Mouse (Mus musculus) natural killer cell, adult 2 months (primary cell): ENCODE measurements around the gene Capzb.
A peak's percentile ranks its signal among the peaks of the same experiment; 100 is the strongest.

Experiments used
- DNase-seq, 2 experiments: peaks; one replicate each; pipeline ENCODE4 v3.0.0; 2022; ENCODE audit warnings: low spot score in 2 of 2

Capzb gene

DNA sequence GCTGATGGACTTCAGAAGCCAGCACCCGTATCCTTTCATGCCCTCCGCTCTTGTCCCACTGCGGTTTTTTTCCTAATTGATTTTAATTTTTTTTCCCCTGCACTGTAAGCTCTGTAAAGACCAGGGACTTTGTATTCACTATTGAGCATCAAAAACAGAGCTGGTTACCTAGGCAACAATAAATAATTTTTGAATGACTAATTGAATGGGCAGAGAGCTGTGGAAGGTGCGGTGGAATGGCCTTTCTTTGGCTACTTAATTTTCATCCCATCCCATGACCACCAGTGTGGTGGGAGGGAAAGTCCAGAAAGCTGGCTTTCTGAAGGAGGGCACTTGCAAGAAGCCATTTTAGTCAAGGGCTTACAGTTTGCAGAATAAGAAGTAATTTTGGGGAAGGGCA is 41.6 kb downstream of the Capzb start:
- no peak for DNase-seq

DNA sequence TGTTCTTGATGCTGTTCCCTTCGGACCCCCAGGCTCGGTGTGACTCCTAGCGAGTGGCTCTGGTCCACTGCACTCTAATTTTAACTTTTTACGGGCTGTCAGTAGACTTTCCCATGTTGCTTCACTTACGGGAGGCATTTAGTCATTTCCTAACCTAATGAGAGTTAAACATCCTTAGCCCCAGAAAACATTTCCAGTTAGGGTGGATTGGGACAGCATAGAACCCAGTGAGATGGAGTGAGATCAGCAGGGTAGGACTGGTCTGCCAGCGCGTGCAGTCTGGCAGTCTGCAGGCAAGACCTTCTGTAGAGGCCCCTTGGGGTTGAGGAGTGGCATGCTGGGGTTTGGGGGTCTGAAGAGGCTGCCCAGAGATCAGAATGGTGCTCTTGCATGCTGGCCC is 42.9 kb downstream of the Capzb start:
- no peak for DNase-seq

DNA sequence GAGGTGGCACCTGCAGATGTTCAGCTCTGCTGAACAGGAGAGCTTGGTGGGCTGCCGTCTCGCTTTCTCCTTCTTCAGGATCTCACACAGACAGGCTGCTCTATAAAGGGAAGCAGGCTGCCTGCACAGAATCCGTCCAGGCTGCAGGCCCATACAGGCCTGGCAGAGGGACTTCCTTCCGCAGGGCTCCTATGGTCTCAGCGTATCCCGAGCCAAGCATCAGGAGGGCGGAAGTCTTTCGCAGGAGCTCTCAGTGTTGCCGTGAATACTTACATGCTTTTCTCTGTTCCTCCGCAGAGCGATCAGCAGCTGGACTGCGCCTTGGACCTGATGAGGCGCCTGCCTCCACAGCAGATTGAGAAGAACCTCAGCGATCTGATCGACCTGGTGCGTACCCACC is 45.9 kb downstream of the Capzb start:
- DNase-seq = no peak

GRCm38 (mm10) chr4:139240334-139240733 is 47.6 kb downstream of the Capzb start:
- DNase-seq = no peak

GRCm38 (mm10) chr4:139241678-139242606 is 49.2 kb downstream of the Capzb start:
- DNase-seq = peak; percentile 15 to 29

DNA sequence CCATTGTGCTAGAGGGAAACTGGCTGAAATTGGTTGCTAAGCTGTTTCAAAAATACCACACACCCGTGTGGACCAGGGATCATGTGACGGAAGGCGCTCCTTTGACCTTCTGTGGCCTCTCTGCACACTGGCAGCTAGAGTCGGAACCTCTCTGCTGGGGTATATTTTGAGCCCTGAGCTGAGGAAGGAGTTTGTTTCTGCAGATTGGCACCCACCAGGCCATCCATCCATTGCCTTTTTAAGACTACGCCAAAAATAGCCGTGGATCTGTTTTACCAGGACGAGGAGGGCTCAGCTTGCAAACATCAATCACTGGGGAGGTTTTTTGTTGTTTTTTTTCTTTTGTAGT is 49.9 kb downstream of the Capzb start:
- DNase-seq = no peak

DNA sequence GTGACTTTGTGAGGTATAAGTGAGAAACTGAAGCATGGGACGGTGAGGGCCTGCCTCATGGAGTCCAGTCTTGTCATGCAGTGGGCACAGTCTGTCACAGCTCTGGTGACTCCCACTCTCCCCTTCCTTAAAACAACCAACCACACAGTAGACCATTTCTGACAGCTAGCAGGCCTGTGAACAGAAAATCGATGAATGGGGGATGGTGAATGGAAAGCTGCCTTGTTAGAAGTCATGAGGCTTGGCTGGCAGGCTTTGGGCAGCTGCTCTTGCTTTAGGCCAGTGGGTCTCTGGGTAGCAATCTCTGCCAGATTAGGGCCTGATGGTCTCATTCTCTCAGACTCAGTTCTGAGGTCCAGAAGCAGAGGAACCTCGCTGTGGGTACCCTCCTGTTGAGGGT is 51.5 kb downstream of the Capzb start:
- DNase-seq = no peak

DNA sequence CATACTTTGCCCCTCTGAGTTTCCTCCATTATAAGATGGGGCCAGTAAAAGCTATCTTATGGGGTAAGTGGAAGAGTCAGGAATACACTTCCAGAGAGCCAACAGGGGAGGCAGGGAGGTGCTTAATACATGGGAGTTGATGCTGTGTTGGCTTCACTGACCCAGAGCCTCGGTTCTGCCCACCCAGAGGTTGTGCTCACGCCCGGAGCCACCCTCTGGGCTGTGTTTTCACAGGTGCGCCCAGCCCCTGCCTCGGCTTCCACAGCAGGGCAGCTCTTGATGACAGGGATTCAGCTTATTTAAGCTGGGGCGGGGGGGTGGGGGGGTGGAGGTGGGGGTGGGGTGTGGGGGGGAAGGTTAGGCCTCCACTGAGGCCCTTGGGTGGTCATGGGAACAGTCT is 52.1 kb downstream of the Capzb start:
- no peak for DNase-seq

GRCm38 (mm10) chr4:139245534-139245933 is 52.8 kb downstream of the Capzb start:
- DNase-seq = no peak

DNA sequence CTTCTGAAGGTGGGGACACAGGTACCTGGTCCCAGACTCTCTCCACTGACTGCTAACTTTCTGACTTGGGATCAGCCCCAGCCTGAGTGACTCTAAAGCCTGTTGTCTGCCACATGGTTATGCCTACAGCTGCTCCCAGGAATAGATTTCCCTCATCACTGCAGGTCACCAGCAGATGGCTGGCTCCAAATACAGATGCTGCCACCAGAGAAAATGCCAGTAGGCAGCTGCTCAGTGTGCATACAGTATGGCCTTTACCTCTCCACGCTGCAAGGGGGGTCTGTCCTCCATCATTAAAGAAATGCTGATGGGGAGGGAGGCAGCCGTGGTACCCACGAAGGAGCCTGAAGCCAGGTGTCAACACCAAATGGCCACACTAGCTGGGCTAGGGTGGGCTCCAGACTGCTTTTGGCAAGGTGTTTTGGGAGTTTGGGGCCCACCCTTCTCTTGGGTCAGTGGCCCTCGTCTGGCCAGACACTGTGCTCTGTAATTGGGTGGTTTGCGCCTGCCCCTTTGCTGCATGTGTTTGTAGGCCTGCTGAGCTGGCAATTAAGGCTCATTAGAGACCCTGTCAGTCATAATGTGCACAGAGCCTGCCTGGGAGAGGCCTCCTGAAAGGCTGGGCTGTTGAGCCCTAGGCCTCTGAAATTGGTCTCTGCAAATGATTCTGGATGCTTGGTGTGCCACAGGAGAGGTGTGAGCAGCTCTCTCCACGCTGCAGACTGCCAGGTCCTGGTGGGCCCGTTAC is 53.6 kb downstream of the Capzb start:
- DNase-seq = no peak

DNA sequence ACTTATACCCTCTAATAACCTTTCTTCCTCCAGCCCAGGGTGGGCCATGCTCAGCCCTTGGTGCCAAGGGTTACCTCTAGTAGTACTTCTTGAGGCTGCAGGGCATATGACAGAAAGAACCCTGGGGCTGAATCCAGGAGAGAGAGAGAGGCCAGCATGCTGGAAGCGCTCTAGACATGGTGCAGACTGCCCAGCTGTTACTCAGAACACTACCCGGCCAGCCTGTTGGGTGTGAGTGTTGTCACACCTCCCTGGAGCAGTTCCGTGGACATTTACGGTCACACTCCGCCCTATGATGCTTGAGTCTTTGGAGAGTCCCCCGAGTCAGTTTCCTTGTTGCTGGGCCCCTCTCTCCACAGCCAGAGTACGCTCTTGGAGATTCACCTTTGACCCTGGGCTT is 55.3 kb downstream of the Capzb start:
- no peak for DNase-seq

DNA sequence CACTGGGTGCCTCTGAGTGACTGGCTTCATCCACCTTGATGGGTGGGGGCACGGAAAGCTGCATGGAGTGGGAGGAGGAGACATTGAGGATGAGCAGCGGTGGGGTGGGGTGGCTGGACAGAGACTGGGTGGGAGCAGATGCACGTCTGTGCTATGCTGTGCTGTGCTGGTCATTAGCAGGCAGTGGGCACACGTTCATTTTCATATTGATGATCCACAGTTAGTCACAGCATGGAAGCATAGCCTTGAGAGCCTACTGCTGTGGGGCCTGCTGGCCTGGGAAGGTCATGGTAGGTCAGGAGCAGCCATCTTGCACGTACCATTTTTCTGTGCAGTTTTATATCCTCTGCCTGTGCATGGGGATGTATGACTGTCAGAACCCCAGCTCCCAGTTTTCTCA is 56.0 kb downstream of the Capzb start:
- no peak for DNase-seq

DNA sequence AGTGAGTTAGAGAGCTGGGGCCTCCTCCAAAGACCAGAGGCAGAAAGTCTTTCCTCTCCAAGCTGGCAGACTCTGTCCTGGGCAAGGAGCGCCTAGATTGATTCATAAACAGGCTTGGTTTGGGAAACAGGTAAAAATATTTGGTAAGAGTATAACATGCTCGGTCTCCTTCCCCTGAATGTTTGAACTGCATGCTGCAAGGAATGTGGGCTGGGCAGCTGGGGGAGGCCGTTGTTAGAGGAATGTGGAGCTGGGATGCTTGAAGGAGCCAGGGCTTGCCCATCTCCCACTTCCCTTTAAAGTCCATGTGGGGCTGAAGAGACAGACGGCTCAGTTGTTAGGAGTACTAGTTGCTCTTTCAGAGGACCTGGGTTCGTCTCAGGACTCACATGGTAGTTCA is 57.3 kb downstream of the Capzb start:
- no peak for DNase-seq

GRCm38 (mm10) chr4:139250886-139251285 is 58.2 kb downstream of the Capzb start:
- DNase-seq = no peak

GRCm38 (mm10) chr4:139252051-139252760 is 59.5 kb downstream of the Capzb start:
- DNase-seq = peak; percentile 58 to 72

GRCm38 (mm10) chr4:139253206-139253605 is 60.5 kb downstream of the Capzb start:
- DNase-seq = no peak

GRCm38 (mm10) chr4:139256146-139256545 is 63.4 kb downstream of the Capzb start:
- no peak for DNase-seq

DNA sequence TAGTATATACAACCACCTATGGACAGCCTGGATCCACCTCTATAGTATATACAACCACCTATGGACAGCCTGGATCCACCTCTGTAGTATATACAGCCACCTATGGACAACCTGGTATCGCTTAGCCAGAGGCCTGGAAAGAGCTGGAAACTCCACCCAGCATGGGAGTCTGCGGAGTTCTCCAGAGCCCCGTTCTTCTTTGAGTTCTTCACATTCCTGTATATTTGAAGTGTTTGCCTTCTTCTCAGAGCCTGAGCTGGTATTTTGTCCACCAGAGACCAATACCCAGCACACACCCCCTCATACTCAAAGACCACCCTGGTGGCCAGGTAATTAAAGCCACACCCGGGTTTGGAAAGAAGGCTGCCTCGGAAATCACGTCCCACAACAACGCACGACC is 64.0 kb downstream of the Capzb start:
- no peak for DNase-seq

DNA sequence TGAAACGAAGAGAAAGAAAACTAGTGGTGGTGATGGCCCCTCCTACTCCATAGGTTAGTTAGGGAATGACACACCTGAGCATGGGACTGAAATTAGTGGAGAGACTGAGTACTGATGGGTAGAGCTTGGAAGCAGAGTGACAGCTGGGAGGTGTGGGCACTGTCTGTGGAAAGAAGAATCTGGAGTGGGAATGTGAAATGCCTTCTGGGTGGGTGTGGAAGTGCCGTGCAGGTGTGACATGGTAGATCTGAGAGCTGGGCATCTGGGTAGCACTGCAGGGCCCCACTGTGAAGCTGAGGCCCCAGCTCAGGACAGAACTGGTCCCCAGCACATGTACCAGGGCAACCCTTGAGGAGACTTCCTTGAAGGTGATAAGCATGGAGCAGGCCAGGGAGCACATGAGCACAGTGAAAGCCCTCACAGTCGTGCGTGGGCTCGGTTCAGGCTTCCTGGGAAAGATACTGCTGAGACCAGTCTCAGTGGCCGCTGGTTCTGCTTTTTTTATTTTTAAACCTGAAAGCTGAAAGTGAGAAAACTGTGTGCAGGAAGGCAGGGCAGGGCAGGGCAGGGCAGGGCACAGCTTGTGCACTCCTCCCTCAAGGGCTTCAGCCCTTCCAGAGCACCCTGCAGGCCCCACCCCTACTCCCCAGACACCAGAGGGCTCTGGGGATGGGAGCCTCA is 66.1 kb downstream of the Capzb start:
- peak in 1 of 2 experiments; percentile 24 for DNase-seq

DNA sequence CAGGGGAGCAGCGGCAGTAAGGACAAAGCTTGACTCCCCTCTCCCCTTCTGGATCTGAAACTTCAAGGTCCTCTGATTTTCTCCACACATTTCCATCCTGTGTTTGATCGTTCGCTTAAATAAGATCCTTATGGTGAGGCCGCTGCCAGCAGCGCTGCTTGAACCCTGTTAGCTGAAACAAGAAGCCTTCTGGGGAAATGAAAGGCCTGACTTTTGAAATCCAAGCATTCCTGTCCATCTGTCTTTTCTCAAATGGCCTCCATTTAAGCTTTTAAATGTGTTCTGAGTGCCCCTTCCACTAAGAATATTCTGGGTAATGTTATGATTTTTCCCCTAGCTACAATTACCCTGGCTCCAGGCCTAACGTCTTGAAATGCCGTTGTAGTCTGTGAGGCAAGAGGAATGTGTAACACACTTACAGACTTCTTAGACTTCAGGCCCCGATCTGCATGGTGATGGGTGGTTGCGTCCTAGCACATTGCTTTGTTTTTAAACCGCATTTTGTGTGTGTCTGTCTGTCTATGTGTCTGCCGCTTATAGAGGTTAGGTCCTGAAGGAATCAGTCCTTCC is 66.7 kb downstream of the Capzb start:
- DNase-seq = no peak

DNA sequence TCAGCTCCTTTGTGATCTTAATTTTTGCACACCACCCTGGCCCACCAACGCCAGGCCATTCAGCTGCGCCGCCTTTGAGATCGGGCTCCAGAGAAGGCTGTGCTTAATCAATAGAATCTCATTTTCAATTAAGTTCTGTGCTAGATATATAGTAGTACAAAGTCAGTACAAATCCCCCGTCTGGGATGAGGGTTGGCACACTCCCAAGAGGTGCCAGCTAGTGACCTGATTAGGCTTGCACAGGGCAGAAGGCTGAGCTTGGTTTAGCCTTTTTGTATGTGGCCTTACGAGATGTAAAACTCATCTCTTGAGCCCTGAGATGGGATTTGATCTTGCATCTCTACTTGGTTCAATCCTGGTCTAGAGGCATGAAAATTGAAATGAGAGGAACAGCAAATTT is 70.3 kb downstream of the Capzb start:
- DNase-seq = no peak
